Comparison of ENCODE assay signal across 11 mouse cellular contexts in the genomic region with DNA sequence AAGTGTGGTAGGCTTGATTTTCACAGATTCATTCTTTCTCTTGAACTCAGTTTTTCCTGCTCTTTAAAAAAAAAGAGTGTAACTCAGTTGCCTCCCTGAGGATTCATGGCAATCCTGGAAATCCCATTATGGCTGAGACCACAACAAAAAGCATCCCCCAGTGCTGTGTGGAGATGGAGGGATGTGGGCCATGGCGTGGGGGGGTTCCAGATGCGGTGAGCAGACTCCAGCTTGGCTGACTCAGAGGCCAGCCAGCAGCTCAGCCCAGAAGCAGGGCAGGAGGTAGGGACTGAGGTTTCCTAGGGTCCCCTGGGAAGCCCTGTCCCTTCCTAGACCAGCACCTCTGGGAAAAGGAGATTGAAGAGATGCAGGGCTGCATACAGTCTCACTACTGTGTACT. TPM values are rescaled to one million over a fixed set of nuclear protein-coding genes. Genes with fewer than 3 reads are reported as not detected.
DNase-seq lines count a peak whose midpoint lies in the region; ATAC-seq lines count a peak whose summit lies in the region.
"Had no signal": no experiment of that assay in that cellular context is flagged by ENCODE, and none has a peak within 500 bp of the region (broad histone marks: within the 10 kb centered on the region; RNA-seq: fewer than 3 reads in every experiment).

No protein-coding gene starts in this region.

- no peak overlapping the region for H3K4me3 ChIP-seq in heart, embryonic 11.5 days (ENCODE audit: low read depth, low read length)
- H3K4me3 ChIP-seq in neural tube, embryonic 13.5 days: no peak overlapping the region
- H3K4me3 ChIP-seq in neural tube, embryonic 15.5 days (replicated peaks): no peak overlapping the region
- H3K4me3 ChIP-seq in intestine, embryonic 14.5 days (ENCODE audit: low read depth, low read length): no peak overlapping the region

- no peaks in the 10 kb centered on the region for H3K27me3 ChIP-seq in heart, embryonic 11.5 days (ENCODE audit: control insufficient read depth, insufficient read depth, low read length)
- H3K27me3 ChIP-seq in neural tube, embryonic 13.5 days: no peaks in the 10 kb centered on the region
- H3K27me3 ChIP-seq in neural tube, embryonic 15.5 days (replicated peaks): no peaks in the 10 kb centered on the region
- no peaks in the 10 kb centered on the region for H3K27me3 ChIP-seq in intestine, embryonic 14.5 days (replicated peaks; ENCODE audit: control insufficient read depth, insufficient read depth, low read length)
- H3K27me3 ChIP-seq: CH12.LX had no signal

- ATAC-seq in heart, embryonic 11.5 days (replicated peaks; ENCODE audit: insufficient number of reproducible peaks, low FRiP score, low TSS enrichment): no peak
- no peak for ATAC-seq in neural tube, embryonic 13.5 days (ENCODE audit: low read depth)
- no peak for ATAC-seq in neural tube, embryonic 15.5 days (ENCODE audit: low FRiP score)
- ATAC-seq in intestine, embryonic 14.5 days (replicated peaks; ENCODE audit: low FRiP score, low TSS enrichment, low read depth): no peak
- ATAC-seq: forebrain, embryonic 14.5 days had no signal

- H3K27ac ChIP-seq in heart, embryonic 11.5 days (ENCODE audit: low read depth, low read length): peak overlapping the region; percentile 79
- H3K27ac ChIP-seq in neural tube, embryonic 13.5 days (replicated peaks): peak overlapping the region; percentile 0; the same call in 1 of the 2 replicates
- H3K27ac ChIP-seq in neural tube, embryonic 15.5 days (replicated peaks): no peak overlapping the region; the same call in 1 of the 2 replicates
- peak overlapping the region; percentile 87 for H3K27ac ChIP-seq in intestine, embryonic 14.5 days (ENCODE audit: low read depth)

- no peaks in the 10 kb centered on the region for H3K9me3 ChIP-seq in heart, embryonic 11.5 days (replicated peaks; ENCODE audit: control insufficient read depth, low read length)
- H3K9me3 ChIP-seq in neural tube, embryonic 13.5 days: no peaks in the 10 kb centered on the region
- no peaks in the 10 kb centered on the region for H3K9me3 ChIP-seq in neural tube, embryonic 15.5 days (replicated peaks)
- H3K9me3 ChIP-seq in intestine, embryonic 14.5 days (ENCODE audit: control insufficient read depth, low read length): no peaks in the 10 kb centered on the region

- H3K9ac ChIP-seq in heart, embryonic 11.5 days (ENCODE audit: low read depth, low read length): no peak overlapping the region
- H3K9ac ChIP-seq in neural tube, embryonic 13.5 days: 0 out of 2 replicates have a peak overlapping the region, but pooled peaks have one; percentile 1
- H3K9ac ChIP-seq in neural tube, embryonic 15.5 days (replicated peaks): no peak overlapping the region
- no peak overlapping the region for H3K9ac ChIP-seq in intestine, embryonic 14.5 days (ENCODE audit: low read length)

- H3K36me3 ChIP-seq in heart, embryonic 11.5 days (ENCODE audit: control insufficient read depth, insufficient read depth, low read length): no peaks in the 10 kb centered on the region
- H3K36me3 ChIP-seq in neural tube, embryonic 13.5 days: peaks cover 19% of the 10 kb centered on the region
- peaks cover 12% of the 10 kb centered on the region for H3K36me3 ChIP-seq in neural tube, embryonic 15.5 days
- no peaks in the 10 kb centered on the region for H3K36me3 ChIP-seq in intestine, embryonic 14.5 days (ENCODE audit: control insufficient read depth, insufficient read depth, low read length)

- WGBS in heart, embryonic 11.5 days (ENCODE audit: insufficient replicate concordance): 63% methylated on average over 2 of the region's 2 CpGs
- 60% methylated on average over 2 of the region's 2 CpGs for WGBS in neural tube, embryonic 13.5 days
- WGBS in neural tube, embryonic 15.5 days: 66% methylated on average over 2 of the region's 2 CpGs
- 48% methylated on average over 2 of the region's 2 CpGs for WGBS in intestine, embryonic 14.5 days

- H3K4me2 ChIP-seq in heart, embryonic 11.5 days: no peak overlapping the region
- H3K4me2 ChIP-seq in neural tube, embryonic 13.5 days: no peak overlapping the region
- H3K4me2 ChIP-seq in neural tube, embryonic 15.5 days: no peak overlapping the region
- no peak overlapping the region for H3K4me2 ChIP-seq in intestine, embryonic 14.5 days (ENCODE audit: low read length)

- no peak for DNase-seq in heart, adult 8-10 months (ENCODE audit: low spot score)
- DNase-seq in intestine, embryonic 14.5 days (ENCODE audit: low spot score): no peak
- no peak for DNase-seq in right cerebral cortex, adult 2 months (ENCODE audit: low spot score in 2 of 2)
- no peak for DNase-seq in kidney, adult 9 months
- DNase-seq in c-Kit-positive CD71-positive TER-119-positive erythroid progenitor cells, embryonic 14.5 days (ENCODE audit: low spot score): no peak
- DNase-seq: lung, adult 2 months had no signal

- H3K4me1 ChIP-seq in heart, embryonic 11.5 days (ENCODE audit: control insufficient read depth, insufficient read depth, low read length): peaks cover 35% of the 10 kb centered on the region
- peaks cover 42% of the 10 kb centered on the region for H3K4me1 ChIP-seq in neural tube, embryonic 13.5 days (replicated peaks)
- peaks cover 38% of the 10 kb centered on the region for H3K4me1 ChIP-seq in neural tube, embryonic 15.5 days
- peaks cover 41% of the 10 kb centered on the region for H3K4me1 ChIP-seq in intestine, embryonic 14.5 days (replicated peaks; ENCODE audit: control insufficient read depth, insufficient read depth, low read length)

RNA-seq across cellular contexts. Expression of gene Angptl2, which starts 38.9 kb away (rescaled TPM):
- polyA plus RNA-seq in heart, embryonic 11.5 days (2014; fragmentation: Nextera tagmentation; extraction: Ambion mirVana): 34.3 and 47.8 TPM in 2 replicates
- total RNA-seq in heart, adult 8-10 months (2022): 10 to 100 TPM; 32.9 to 57.7 (median 53.5) TPM
- 18.2 and 18.9 TPM in 2 replicates for polyA plus RNA-seq in neural tube, embryonic 13.5 days (2015; fragmentation: Nextera tagmentation; extraction: Ambion mirVana)
- 12.0 and 18.0 TPM in 2 replicates for polyA plus RNA-seq in neural tube, embryonic 15.5 days (2015; fragmentation: Nextera tagmentation; extraction: Ambion mirVana)
- polyA plus RNA-seq in intestine, embryonic 14.5 days (2014; fragmentation: Nextera tagmentation; extraction: Ambion mirVana): 38.7 and 41.0 TPM in 2 replicates

RNA-seq across cellular contexts. Expression of gene Garnl3, which starts 45.5 kb away (rescaled TPM):
- polyA plus RNA-seq in heart, embryonic 11.5 days (2014; fragmentation: Nextera tagmentation; extraction: Ambion mirVana): 14.6 and 15.4 TPM in 2 replicates
- 1 to 10 TPM; 2.6 to 6.7 (median 3.5) TPM for total RNA-seq in heart, adult 8-10 months (2022)
- 27.6 and 33.4 TPM in 2 replicates for polyA plus RNA-seq in neural tube, embryonic 13.5 days (2015; fragmentation: Nextera tagmentation; extraction: Ambion mirVana)
- polyA plus RNA-seq in neural tube, embryonic 15.5 days (2015; fragmentation: Nextera tagmentation; extraction: Ambion mirVana): 49.6 and 62.3 TPM in 2 replicates
- polyA plus RNA-seq in intestine, embryonic 14.5 days (2014; fragmentation: Nextera tagmentation; extraction: Ambion mirVana): 17.2 and 18.6 TPM in 2 replicates
